Mouse (Mus musculus) ovary, postnatal 10 days (tissue): ENCODE data around the gene Clmp.
"Not testable (repeated sequence)": the region's sequence is repeated elsewhere in the genome, so short reads cannot be mapped to it uniquely, and the experiment has no call there.

Source experiments
- DNase-seq: peaks from one replicate; pipeline ENCODE4 v3.0.0; 2022; ENCODE audit warnings: low spot score

Clmp gene

GRCm38 (mm10) chr9:40776459-40777248 is 90.9 kb downstream of the Clmp start:
- DNase-seq: no peak

GRCm38 (mm10) chr9:40780111-40780510 is 94.3 kb downstream of the Clmp start:
- no peak for DNase-seq

GRCm38 (mm10) chr9:40780892-40781725 is 95.3 kb downstream of the Clmp start:
- no peak for DNase-seq

GRCm38 (mm10) chr9:40781726-40782581 is 96.2 kb downstream of the Clmp start:
- no peak for DNase-seq

GRCm38 (mm10) chr9:40783641-40784373 is 98.0 kb downstream of the Clmp start:
- DNase-seq: no peak

- no peak for DNase-seq
These were observed 98.7 kb downstream of the Clmp start for GRCm38 (mm10) chr9:40784374-40784967.

GRCm38 (mm10) chr9:40785452-40785851 is 99.7 kb downstream of the Clmp start:
- DNase-seq: no peak

GRCm38 (mm10) chr9:40786820-40787219 is 101.1 kb downstream of the Clmp start:
- not testable (repeated sequence) for DNase-seq

- DNase-seq: no peak
These were observed 106.3 kb downstream of the Clmp start for GRCm38 (mm10) chr9:40791864-40792633.

GRCm38 (mm10) chr9:40793581-40793980 is 107.8 kb downstream of the Clmp start:
- DNase-seq: no peak

- no peak for DNase-seq
These were observed 108.5 kb downstream of the Clmp start for GRCm38 (mm10) chr9:40794251-40794650.

- DNase-seq: no peak
These were observed 109.2 kb downstream of the Clmp start for GRCm38 (mm10) chr9:40794926-40795325.

- no peak for DNase-seq
These were observed 109.8 kb downstream of the Clmp start for GRCm38 (mm10) chr9:40795562-40795961.

- no peak for DNase-seq
These were observed 110.3 kb downstream of the Clmp start for GRCm38 (mm10) chr9:40796054-40796453.

- DNase-seq: no peak
These were observed 112.6 kb downstream of the Clmp start for GRCm38 (mm10) chr9:40798247-40798960.

- no peak for DNase-seq
These were observed 113.3 kb downstream of the Clmp start for GRCm38 (mm10) chr9:40799112-40799511.

GRCm38 (mm10) chr9:40799837-40800501 is 114.2 kb downstream of the Clmp start:
- peak; percentile 49 for DNase-seq

- DNase-seq: peak; percentile 96
These were observed 115.2 kb downstream of the Clmp start, which contains the start of gene Hspa8 for GRCm38 (mm10) chr9:40800675-40801612. Gene Hspa8, plus strand, starts transcription at chr9:40800984.
